Mouse (Mus musculus): ENCODE measurements at regions not wholly inside any gene's neighbourhood (a gene's known extent, or its start where the extent isn't known, plus 50 kb on each side); places are given as distances from the start of the nearest gene placed in this dataset.

DNA sequence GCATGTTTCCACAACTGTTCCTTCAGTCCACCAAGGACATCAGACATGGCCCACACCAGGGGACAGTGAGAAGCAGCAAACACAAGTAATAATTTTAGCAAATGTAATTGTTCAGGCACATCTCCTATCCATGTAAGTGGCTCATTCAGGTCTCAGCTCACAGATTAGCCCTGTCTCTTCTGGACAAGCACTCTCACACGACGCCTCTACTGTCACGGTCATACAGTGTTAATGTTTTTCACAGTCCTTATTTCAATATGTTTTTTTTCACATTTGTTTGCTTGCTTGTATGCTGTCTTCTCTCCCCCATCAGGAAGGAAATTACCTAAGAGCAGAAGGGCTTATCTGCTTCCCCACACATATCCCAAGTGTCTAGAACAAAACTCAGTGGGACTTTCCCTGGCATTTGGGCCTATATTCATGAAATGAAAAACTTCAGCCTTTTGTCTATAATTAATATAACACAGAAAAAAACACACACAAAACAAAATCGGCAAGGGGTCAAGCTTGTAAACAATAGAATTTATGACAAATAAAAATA lies 299.5 kb downstream of the Icos start:
- no peak for TF ChIP-seq EP300 (IDR thresholded peaks at IDR 0.05)
- TF ChIP-seq CTCF (IDR thresholded peaks at IDR 0.05): no peak

Measured in lung, postnatal 0 days (tissue).